Mouse (Mus musculus) Patski (cell line): ENCODE results near the gene Slc5a11. TPM values are rescaled to one million over a fixed set of nuclear protein-coding genes. Genes with fewer than 3 reads are reported as not detected.
A peak's percentile ranks its signal among the peaks of the same experiment; 100 is the strongest.

Source experiments
- ATAC-seq: fragments of 100-300 bp; one replicate; pipeline ENCODE4 v1.8.0; 2021
- CTCF ChIA-PET: fragments of 350-600 bp; sonication (Branson Sonifier 250); formaldehyde crosslinking; loops from one replicate; lab custom pipeline; 2022; ENCODE audit warnings: inconsistent platforms; lab: Charles Lee
- POLR2A ChIA-PET: fragments of 350-600 bp; sonication (Branson Sonifier 250); formaldehyde crosslinking; loops from one replicate; lab custom pipeline; 2022; ENCODE audit warnings: antibody characterized with exemption, inconsistent platforms; lab: Charles Lee
- DNase-seq: peaks from one replicate; pipeline ENCODE4 v3.0.0-alpha.2; 2011; ENCODE audit warnings: low read depth, low spot score
- H3K27me3 ChIP-seq: fragments of 371-371 bp; one replicate; pipeline ENCODE4 v1.5.1; 2021
- CTCF ChIP-seq: fragments of 100-300 bp; IDR thresholded peaks from one replicate; pipeline ENCODE4 v1.5.1; 2021
- in situ Hi-C: fragments of 300-500 bp; cut with MboI; formaldehyde crosslinking; loops from 3 replicates; pipeline ENCODE4 v1.11.1; 2018; ENCODE audit warnings: low pct_unique_long_range_greater_than_20kb, mixed read lengths
- polyA plus RNA-seq: library from polyadenylated mRNA; unstranded; gene quantifications from one replicate; pipeline ENCODE4 v1.2.3, GENCODE M21; 2021

Gene Slc5a11
- polyA plus RNA-seq, 1 experiment from 2014 or later, result not detected

- DNase-seq (no peak), ATAC-seq (no peak)
- ChIA-PET CTCF (no interaction called here), POLR2A (no interaction called here)
- in situ Hi-C loops, result no loop called here
- no peak for TF ChIP-seq CTCF
- no peaks in the 10 kb centered on the region for H3K27me3 ChIP-seq
Measured at GRCm38 (mm10) chr7:123279797-123280196, 65.2 kb downstream of the Slc5a11 start.

- CTCF ChIA-PET, result no interaction called here
- peak; percentile 31 for ATAC-seq
- POLR2A ChIA-PET, result no interaction called here
- TF ChIP-seq CTCF, result no peak
- DNase-seq, result peak; percentile 46
- H3K27me3 ChIP-seq, result no peaks in the 10 kb centered on the region
- in situ Hi-C loops, result no loop called here
Measured at GRCm38 (mm10) chr7:123283826-123284225, 69.2 kb downstream of the Slc5a11 start.

- no peaks in the 10 kb centered on the region for H3K27me3 ChIP-seq
- POLR2A ChIA-PET, result no interaction called here
- in situ Hi-C loops, result no loop called here
- no peak for ATAC-seq
- no peak for TF ChIP-seq CTCF
- CTCF ChIA-PET, result interaction anchor here (1.0 kb wide), 1 partner anchor 11 kb away, joined by 3 read pairs; no protein-coding TSS in a partner anchor
- DNase-seq, result no peak
Measured at GRCm38 (mm10) chr7:123285896-123286295, 71.3 kb downstream of the Slc5a11 start.

DNA sequence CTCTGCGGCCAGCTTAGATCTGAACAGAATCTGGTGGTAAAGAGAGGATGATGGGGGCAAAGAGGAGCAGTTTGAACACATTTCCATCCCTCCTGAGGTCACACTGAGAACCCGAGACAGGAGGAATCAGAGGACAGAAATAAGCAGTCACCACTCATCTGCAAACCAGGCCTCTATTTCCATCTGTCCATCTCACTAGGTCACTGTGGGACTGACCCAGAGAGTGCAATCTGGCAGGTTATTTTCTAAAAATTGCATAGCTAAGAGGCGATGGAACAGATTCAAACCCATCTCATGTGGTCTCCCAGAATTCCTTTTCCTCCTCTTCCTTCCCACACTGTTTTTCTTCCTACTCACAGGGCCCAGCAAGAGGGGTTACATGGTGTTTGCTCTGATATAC is 73.3 kb downstream of the Slc5a11 start:
- no peak for DNase-seq
- no peaks in the 10 kb centered on the region for H3K27me3 ChIP-seq
- no peak for TF ChIP-seq CTCF
- ChIA-PET CTCF (interaction anchor here (1.0 kb wide), 1 partner anchor 100 kb away, joined by 3 read pairs; no protein-coding TSS in a partner anchor), POLR2A (no interaction called here)
- in situ Hi-C loops, result no loop called here
- no peak for ATAC-seq

- in situ Hi-C loops, result no loop called here
- no peak for DNase-seq
- ATAC-seq, result no peak
- CTCF ChIA-PET, result no interaction called here
- POLR2A ChIA-PET, result no interaction called here
- no peaks in the 10 kb centered on the region for H3K27me3 ChIP-seq
- TF ChIP-seq CTCF, result no peak
Measured at GRCm38 (mm10) chr7:123289176-123289575, 74.6 kb downstream of the Slc5a11 start.

DNA sequence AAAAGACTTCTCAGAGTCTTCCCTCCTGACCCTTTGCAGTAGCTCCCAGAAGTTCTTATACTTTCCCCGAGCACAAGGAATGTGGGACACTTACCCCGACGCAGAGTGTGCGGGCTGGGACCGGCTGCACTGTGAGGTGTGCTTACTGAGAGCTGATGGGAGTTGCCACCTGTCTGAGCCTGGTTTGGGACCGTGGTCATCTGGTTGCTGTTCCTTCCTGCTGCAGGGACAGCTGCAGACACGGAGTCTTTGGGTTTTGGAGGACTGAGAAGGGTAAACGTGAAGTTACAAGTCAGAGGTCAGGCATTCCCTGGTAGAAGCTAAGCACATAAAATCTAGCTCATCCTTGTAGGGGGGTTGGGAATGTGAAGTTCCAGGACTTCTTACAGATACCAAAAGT is 77.4 kb downstream of the Slc5a11 start:
- no peak for TF ChIP-seq CTCF
- DNase-seq, result no peak
- H3K27me3 ChIP-seq, result no peaks in the 10 kb centered on the region
- CTCF ChIA-PET, result no interaction called here
- ATAC-seq, result no peak
- in situ Hi-C loops, result no loop called here
- POLR2A ChIA-PET, result no interaction called here

DNA sequence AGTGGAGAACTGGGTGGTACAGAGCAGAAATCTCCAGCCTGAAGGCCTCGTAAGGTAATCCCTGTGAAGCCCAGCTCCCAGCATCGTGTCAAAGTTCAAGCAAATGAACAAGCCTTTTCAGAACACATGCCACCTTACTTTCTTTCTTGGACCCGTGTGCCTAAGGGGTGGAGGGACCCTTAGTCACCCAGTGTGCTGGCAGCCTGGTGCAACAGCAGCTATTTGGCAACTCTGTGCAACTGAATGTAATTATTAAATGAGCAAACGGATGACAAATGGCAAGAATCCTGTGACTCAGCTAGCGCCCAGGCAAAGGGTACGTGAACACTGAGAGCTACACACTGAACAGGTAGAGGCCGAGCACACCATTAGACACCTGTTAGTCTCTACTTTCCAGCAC is 79.3 kb downstream of the Slc5a11 start:
- peak; percentile 20 for DNase-seq
- ATAC-seq, result peak; percentile 91
- CTCF ChIA-PET, result no interaction called here
- POLR2A ChIA-PET, result no interaction called here
- H3K27me3 ChIP-seq, result no peaks in the 10 kb centered on the region
- TF ChIP-seq CTCF, result no peak
- in situ Hi-C loops, result no loop called here

- ChIA-PET POLR2A (interaction anchor here (0.9 kb wide), 1 partner anchor 11 kb away, joined by 3 read pairs; no protein-coding TSS in a partner anchor), CTCF (interaction anchor here (1.1 kb wide), 1 partner anchor 11 kb away, joined by 4 read pairs; no protein-coding TSS in a partner anchor)
- no peak for ATAC-seq
- no peak for TF ChIP-seq CTCF
- in situ Hi-C loops, result no loop called here
- H3K27me3 ChIP-seq, result no peaks in the 10 kb centered on the region
- DNase-seq, result no peak
Measured at GRCm38 (mm10) chr7:123295423-123295822, 80.8 kb downstream of the Slc5a11 start.

- in situ Hi-C loops, result no loop called here
- DNase-seq (no peak), ATAC-seq (no peak)
- POLR2A ChIA-PET, result no interaction called here
- no peak for TF ChIP-seq CTCF
- CTCF ChIA-PET, result interaction anchor here (1.1 kb wide), 1 partner anchor 10 kb away, joined by 4 read pairs; no protein-coding TSS in a partner anchor
- H3K27me3 ChIP-seq, result no peaks in the 10 kb centered on the region
Measured at GRCm38 (mm10) chr7:123296097-123296496, 81.5 kb downstream of the Slc5a11 start.

GRCm38 (mm10) chr7:123298225-123298624 is 83.6 kb downstream of the Slc5a11 start:
- ChIA-PET CTCF (interaction anchor here (1.0 kb wide), 1 partner anchor 13 kb away, joined by 3 read pairs; no protein-coding TSS in a partner anchor), POLR2A (no interaction called here)
- in situ Hi-C loops, result no loop called here
- DNase-seq (no peak), ATAC-seq (no peak)
- no peaks in the 10 kb centered on the region for H3K27me3 ChIP-seq
- no peak for TF ChIP-seq CTCF

DNA sequence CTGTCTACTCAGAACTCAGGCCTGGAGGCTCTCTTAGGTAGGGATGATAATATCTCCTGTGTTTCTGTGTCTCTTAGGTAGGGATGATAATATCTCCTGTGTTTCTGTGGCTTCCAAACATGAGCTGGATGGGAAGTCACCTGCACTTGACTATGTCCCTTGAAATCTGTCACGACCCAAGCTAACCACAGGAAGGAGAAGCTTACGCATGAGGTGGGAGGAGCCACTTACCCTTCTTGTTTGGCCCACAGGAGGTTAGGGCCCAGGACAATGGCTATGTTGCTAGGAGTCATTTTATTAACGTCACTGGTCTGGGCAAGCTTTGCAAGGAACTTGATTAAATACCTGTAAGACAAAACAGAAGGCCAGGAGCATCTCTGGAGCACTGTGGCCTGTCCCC is 85.7 kb downstream of the Slc5a11 start:
- H3K27me3 ChIP-seq, result no peaks in the 10 kb centered on the region
- ChIA-PET POLR2A (no interaction called here), CTCF (interaction anchor here (1.0 kb wide), 1 partner anchor 37 kb away, joined by 3 read pairs; no protein-coding TSS in a partner anchor)
- ATAC-seq (no peak), DNase-seq (no peak)
- TF ChIP-seq CTCF, result no peak
- in situ Hi-C loops, result loop anchor here (10.0 kb wide), 1 partner anchor 305 kb away; no protein-coding TSS in a partner anchor
